Mouse (Mus musculus): ENCODE data around the gene Myo6.
A peak's percentile ranks its signal among the peaks of the same experiment; 100 is the strongest.

Gene Myo6

DNA sequence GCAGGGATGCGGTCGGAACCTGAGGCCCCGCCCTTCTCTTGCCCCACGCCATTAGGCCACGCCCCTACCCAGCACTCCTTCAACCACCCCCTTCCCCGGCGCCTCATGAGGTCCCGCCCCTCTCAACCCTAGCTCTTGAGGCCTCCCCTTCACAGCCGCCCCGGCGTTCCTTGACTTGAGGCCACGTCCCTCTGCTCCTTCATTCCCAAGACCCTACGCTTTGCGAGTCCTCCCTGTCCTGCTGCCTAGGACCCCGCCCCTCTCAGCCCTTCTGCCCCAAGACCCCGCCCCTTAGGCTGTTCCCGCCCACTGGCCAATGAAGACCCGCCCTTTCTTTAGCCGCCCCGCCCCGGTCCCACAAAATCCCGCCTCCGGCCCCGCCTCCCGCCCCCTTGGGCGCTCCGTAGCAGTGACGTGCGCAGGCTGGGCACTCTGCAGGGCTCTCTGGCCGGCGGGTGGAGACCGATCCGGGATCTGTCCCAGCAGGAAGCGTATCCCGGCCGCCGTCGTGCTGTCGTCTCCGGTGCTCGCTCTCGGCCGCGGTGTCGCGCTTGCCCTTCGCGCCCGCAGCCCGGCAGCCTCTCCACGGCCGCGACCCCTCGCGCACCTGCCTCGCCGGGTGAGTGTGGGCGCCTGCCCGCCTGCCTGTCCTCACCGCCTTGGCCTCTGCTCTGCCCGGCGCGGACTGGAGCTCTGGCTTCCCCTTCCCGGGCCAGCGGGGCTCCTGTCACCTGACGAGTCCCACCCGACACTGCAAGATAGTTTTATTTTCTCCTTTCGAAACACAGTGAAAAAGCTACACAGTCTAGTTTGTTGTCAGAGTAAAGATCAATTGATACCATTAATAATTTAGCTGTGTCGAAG, at the start of gene Myo6:
Myo6 (plus strand) TSS at position 421 of the 864 bp plus-strand sequence.
- DNase-seq: peak; percentile 99

DNA sequence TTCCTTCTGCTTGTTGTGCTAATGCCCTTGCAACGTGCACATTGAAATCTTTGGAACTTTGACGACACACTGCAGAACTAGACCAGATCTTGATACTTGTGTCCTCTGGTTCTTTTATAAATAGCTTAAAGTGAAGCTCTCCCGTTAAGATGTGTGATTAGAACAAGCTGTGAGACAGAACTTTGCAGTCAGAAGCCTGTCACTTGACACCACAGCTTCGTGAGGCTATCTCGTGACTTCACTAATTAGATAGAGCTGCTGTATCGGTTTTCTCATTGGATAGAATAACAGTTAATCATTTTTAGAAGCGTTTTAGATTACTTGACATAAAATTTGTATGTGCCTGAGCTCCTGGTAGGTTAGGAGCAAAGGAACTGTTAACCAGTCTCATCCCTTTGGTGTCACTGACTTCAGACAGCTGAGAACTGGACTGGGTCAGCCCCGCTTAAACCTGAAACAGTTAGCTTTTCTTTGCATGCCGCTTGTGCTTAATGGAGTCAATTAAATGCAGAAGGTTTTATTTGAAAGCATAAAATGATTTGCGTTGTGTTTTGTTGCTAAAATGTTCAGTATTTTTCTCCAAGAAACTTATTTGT, 18.7 kb upstream of the Myo6 start:
- no peak for DNase-seq

DNA sequence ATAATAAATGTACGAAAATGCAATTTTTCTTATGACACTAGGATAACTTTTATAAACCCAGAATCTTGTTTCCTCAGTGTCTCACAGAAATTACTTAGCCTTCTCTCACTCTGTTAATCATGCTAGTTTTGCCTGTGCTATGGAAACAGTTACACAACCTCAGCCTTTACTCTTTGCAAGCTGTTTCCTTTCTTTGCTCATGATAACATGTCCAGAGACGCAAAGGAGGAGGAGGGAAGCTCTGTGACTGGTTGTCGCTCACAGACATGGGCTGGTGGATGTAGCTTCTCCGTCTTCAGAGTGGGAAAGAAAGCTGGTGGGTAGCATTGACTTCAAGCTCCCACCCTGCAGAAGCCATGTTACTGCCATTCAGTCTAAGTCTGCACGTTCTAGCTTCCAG, 15.2 kb upstream of the Myo6 start:
- no peak for DNase-seq

DNA sequence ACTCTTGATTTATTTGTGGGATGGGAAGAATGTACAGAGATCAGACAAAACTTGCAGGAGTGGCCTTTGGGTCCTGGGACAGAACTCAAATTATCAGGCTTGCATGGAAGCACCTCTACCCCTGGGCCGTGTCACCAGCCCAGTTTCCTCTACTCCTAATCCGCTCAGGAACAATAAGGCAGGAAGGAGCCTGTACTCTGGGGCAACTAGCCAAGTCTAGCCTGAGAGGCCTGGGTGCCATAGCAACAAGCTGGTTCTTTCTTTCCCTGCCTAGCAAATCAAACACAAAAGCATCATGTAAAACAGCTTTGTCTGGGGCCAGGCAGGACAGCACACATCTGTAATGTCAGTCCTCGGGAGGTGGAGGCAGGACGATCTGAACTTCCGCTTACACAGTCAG, 9.6 kb upstream of the Myo6 start:
- DNase-seq: peak; percentile 54 to 58

DNA sequence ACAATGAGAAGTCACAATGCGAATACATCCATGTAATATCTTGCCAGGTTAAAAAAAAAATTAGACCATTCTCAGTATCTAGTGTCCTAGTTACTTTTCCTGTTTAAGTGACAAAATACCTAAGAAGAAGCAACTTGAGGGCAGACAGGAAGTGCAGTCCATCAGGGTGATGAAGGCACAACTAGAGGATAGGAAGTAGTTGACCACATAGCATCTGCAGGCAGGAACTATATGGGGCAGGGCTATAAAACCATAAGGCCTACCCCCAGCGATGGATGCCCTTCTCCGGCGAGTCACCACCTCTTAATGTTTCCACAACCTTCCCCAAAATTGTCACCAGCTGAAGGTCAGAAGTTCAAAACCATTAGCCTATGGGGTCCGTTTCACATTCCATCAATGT, 8.1 kb upstream of the Myo6 start:
- no peak for DNase-seq

DNA sequence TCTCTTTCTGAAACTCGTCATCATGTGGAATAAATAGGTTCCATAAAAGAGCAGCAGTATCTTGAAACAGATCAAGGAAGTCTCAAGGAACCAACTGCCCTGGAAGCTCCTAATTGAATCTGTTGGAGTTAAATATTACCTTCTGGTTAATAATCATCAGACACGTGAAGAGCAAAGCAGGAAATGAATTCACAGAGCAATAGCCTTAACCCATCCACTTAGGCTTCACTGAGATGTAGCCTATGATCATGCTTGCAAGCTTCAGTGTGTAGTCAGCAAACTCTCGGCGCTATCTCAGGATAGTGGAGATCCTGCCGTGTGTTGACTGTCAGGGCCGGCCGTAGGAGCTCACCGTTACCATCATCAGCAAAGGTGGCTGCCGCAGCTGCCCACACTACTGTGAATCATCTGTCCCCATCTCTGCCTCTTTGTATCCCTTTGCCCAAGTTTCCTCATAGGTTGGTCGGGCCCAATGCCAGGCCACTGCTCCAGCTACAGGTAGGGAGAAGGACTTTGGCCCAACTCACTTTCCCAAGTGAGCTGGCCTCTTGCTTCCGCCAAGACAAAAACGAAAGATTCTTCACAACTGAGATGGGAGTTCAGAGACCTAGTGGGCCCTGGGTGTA, 6.9 kb upstream of the Myo6 start:
- no peak for DNase-seq

DNA sequence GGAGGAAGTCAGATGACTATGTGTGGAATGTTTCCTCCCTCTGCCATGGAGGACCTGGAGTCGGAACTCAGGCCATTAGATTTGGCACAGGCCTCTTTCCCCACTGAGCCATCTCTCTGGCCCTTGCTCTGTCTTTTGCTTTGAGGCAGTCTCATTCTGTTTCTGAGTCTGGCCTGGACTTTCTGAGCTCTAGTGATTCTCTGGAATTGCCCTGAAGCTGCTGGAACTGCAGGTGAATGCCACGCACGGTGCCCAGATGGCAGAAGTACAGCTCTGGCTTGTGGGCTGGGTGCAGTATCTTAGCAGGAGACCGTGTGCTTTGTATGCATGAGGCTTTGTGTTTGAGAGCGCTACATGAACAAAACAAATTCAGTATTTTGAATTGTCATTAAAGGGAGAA, 5.9 kb upstream of the Myo6 start:
- peak; percentile 29 to 54 for DNase-seq

DNA sequence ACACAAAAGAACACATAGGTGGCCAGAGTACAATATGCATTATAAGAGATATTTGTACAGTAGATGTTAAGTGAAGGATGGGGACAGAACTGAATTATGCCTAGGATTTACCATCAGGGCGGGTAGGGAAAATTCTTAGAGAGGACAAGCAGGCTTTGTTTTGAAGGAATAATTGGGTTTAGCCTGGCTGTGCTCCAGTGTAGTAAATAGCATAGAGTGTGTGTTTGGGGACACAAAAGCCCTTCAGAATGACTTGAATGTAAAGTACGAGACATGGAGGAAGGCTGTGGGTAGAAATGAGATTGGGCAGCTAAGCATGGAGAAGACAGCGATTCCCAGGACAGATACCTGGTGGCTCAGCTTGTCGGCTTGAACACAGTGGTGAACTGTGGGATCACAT, 3.4 kb upstream of the Myo6 start:
- no peak for DNase-seq

DNA sequence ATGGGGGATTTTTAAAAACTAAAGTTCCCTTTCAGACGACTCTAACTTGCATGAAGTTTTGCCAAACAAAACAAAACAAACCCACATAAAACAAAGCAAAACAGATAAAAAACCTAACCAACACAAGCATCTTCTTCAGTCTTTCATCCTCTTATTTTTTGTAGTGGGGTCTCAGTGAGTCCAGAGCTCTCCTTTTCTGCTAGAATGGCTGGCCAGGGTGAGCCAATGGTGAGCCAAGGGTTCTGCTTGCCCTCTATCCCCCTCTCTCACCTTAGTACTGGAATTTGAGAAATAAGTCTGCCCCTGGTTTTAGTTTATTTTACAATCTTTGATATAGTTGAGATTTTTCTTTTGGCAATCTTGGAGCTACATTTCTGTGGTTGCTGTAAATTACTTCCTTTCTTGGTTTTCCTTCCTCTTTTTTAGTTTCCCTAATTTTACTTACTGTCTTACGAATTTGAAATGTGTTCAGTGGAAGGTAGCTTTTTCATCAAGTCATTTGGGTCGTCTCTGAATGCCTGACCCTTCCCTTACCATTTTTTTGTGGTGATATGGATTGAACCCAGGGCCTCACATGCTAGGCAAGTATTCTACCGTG, 1.6 kb upstream of the Myo6 start:
- DNase-seq: no peak

DNA sequence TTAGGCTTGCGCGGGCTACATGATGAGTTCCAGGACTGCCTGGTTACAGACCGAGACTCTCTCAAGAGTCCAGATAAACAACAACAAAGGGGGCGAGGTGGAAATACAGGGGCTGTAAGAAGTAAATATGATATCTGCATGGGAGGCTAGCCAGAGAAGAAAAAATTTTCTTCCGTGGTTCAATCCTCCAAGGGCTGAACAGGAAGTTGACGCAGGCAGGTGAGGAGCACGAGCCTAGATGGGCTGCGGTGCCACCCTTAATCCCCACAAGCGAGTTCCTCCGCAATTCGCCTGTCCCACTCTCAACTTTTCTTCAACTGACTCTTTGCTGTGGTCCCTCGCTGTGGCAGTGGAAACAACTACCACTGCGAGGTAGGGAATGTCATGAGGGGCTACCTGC, 640 bp upstream of the Myo6 start:
- DNase-seq: no peak

DNA sequence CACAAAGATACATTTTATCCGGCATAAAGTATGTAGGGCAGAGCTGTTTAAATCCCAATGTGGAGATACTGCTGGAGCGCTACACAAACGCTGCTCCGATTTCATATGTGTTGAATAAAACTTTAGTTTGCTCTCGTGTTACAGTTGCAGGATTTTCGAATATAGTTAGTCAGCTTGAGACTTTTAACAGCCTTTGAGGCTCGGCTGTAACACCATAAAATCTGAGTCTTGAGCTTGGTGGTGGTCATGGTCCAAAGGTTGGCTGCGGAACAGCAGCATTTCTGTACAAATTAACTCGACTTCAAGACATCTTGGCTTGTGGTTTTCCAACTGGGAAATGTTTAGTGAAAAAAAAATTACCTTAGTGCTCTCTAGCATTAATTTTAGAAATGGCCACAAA, 859 bp downstream of the Myo6 start:
- peak in 1 of 2 experiments; percentile 15 for DNase-seq

DNA sequence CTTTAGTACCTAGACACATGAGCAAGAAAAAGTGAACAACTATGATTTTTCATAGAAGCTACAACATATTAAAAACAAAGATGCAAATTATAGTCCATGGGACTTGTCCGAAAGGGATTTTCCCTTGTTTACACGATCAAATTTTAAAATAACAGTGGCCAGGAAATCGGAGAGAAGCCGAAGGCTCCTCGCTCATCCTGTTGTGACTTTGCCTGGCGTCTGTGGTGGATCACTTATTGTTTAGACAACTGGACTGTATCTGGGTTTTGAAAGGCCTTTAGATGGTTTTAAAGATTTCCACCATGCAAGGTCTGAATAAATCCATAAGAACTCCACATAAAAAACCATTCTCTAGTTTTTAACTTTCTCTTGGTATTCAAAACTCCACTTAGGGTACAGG, 1.6 kb downstream of the Myo6 start:
- no peak for DNase-seq

DNA sequence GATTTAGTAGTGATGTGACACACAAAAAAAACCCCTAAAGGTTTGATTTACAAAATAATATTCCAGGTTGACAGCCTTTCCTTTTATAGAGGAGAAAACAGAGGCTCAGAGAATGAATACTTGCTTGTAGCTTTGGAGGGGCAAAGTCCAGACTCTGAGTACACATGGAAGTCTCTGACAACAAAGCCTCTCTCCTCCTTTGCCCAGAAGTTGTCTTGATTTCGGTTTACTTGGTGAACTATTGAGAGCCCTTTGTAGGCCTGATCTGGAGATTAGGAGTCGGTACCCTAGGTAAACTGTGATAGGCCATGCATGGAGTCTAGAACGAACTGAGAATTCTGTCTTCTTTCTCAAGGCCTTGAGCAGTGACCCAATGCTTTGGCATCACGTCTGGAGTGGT, 2.3 kb downstream of the Myo6 start:
- no peak for DNase-seq

DNA sequence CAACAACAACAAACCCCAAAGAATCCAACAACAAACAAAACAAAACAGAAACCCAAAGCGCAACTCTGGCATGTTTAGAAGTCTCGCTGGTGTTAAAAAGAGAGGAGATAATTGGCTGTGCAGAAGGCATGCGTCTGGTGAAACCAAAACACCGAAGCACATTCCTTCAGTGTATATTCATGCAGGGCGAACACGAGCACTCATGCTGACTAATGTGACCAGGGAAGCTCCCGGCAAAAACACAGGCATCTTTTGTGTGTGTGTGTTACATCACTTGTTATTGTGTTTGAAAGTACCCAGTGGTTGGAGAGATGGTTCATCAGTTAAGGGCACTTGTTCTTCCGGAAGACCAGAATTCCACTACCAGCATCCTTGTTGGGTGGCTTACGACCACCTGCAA, 4.7 kb downstream of the Myo6 start:
- no peak for DNase-seq

DNA sequence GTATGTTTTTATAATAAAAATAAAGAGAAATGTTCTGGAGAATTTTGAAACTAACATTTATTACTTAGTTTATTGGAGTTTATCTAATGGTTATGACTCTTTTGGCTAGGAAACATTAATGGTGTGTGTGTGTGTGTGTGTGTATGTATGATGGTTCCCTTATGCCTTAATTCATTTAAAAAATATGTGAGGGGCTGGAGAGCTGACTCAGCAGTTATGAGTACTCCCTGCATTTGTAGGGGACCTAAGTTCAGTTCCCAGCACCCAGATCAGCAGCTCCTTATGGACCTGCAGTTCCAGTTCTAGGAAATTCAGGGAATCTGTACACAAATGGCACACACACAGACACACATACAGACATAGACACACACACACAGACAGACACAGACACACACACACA, 6.4 kb downstream of the Myo6 start:
- no peak for DNase-seq

DNA sequence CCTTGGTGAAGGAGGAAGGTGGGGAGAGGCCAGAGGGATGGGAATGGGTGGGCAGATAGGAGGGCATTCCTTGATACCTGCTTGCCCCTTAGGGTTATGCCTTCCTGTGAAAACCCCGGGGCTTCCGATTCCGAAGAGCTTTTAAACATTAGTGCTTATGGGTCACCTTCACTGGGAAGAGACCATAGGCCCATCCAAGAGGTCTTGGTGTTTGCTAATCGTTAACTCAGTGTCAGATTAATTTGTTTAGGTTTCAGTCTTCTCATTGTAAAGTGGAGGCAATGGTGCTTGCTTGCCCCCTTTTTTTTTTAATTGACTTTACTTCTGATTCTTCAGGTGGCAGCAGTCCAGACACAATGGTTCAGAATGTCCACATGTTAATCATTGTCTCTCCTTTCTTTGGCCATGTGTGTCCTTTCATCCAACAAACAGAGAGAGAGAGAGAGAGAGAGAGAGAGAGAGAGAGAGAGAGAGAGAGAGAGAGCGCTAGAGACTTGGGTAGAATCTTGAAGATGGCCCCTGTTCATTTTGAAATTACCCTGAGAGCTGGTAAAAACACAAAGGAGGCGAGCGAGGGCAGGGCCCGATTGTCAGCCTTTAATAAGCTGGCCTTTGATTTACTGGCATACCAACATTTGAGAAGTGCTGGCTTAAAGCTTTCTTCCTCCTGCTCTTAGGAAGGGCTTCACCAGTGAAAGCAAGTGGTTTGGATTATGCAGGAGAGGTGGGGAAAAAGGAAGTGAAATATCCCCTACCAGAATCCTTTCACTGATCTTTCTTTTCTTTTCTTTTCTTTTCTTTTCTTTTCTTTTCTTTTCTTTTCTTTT, 7.8 kb downstream of the Myo6 start:
- no peak for DNase-seq

DNA sequence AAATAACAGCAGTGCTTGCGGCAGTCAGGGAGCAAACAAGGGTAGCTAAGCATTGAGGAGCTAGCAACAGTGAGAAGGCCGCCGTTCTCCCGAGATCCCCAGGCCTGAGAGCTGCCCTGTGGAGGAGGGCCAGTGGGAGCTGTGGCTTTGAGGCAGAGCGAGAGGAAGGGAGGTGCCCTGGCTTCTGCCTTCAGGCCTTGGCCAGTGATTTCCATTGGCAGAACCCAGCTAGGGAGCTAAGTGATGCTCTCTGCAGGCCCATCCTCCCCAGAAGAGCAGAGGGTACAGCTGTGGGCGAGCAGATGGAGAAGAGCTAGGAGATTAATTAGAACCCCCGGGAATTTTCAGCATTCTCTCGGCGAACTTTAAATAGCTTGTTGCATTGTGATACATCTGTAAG, 8.8 kb downstream of the Myo6 start:
- peak; percentile 53 to 74 for DNase-seq

DNA sequence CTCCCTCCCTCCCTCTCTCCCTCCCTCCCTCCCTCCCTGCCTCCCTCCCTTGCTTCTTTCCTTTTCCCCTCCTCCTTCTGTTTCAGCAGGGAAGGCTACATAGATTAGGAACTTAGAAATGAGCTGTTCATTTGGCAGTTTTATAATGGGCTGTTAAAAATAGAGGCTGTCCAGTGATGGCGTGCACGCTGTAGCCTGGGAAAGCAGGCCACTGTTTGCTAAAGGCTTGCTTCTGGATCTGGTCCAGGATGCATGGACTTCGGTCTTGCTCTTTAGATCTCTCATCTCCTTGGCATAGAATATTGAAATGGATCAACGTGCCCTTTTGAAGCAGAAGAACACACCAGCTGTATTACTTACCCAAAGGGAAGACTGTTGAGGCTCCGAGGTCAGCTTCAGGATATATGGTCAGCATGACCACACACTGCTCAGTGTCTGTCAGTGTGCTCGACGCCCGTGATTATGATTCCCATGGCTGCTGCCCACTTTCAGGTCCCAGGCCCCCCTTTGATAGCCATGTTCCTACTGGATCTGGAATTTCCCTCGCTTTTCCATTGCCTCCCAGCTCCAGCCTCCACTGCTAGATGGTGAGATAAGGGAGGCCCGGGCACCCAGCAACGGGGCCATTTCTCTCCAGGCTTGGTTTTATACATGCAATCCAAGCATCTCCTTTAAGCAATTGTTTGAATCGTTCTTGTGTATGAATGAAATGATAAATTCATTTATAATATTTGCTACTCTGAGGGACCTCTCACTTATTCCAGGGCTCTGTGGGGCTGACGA, 12.1 kb downstream of the Myo6 start:
- no peak for DNase-seq

DNA sequence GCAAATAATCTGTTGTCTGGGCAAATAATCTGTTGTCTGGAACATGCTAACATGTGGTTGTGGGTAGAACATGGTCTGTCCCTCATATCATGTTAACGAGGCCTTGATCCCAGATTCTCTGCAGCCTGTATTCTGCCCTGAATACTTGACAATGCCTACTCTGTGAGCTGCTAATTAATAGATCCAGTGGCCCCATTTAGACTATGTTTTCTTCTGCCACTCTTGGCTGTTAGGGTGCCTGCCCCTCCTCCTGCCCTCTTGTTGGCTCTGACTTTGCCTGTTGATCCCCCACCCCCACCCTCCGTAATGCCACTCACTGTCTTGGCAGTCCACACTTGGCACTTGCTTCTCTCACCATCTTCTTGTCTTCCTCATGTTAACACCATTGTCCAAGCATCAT, 13.8 kb downstream of the Myo6 start:
- DNase-seq: peak in 1 of 2 experiments; percentile 28

DNA sequence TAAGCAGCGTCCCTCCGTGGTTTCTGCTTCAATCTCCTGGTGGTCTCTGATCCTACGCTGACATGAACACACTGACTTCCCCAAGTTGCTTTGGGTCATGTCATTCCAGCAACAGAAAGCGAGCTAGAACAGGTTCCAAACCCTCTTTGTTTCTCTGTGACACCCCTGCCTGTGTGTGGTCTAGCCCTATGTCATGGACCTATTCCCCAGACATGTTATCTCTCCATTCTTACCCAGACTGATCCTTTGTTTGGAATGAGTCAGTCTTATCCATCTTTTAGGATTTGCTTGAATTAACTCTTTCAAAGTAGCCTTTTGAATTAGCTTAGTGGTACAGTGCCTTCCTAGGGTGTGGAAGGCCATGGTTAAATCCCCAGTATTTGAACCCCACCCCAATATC, 14.9 kb downstream of the Myo6 start:
- no peak for DNase-seq

DNA sequence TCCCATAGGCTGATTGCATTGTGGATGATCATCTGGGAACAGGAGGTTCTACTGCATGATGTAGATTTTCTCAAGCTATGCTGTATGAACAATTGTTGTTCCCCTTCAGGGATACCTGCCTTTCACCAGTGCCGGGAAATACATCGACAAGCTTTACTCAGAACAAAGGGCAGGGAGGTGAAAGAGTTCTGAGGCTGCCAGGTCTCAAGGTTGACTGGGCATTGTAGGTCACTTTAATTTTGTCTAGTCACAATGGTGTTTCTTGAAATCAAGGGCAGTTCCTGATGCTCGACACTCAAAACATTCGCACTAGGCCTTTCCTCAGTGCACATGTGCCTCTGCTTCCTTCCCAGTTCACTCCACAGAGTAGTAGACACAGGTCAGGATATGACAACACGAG, 15.9 kb downstream of the Myo6 start:
- DNase-seq: no peak

DNA sequence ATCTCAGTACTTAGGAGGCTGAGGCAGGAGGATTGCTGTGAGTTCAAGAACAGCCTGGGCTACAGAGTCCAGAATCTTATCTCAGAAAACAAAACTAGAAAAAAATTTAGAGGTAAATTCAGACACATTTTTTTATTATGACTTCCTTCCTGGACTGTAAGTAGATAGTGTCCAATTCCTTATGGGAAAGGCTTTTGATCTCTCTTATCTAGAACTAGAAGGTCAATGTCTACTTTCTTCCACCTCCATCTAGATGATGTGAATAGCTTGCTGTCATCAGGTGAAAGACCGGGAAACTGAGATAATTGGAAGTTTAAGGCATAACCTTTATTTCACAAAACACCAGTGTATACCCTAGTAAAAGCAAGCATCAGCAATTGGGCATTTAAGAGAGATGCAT, 16.9 kb downstream of the Myo6 start:
- DNase-seq: no peak

All from cerebellum, postnatal 10 days (tissue).